Mouse (Mus musculus): ENCODE data around the gene Clptm1. TPM values are rescaled to one million over a fixed set of nuclear protein-coding genes. Genes with fewer than 3 reads are reported as not detected.
A peak's percentile ranks its signal among the peaks of the same experiment; 100 is the strongest.

Clptm1 gene
- 10 to 100 TPM; 49.6 to 55.5 (median 51.0) TPM for total RNA-seq (2022)

DNA sequence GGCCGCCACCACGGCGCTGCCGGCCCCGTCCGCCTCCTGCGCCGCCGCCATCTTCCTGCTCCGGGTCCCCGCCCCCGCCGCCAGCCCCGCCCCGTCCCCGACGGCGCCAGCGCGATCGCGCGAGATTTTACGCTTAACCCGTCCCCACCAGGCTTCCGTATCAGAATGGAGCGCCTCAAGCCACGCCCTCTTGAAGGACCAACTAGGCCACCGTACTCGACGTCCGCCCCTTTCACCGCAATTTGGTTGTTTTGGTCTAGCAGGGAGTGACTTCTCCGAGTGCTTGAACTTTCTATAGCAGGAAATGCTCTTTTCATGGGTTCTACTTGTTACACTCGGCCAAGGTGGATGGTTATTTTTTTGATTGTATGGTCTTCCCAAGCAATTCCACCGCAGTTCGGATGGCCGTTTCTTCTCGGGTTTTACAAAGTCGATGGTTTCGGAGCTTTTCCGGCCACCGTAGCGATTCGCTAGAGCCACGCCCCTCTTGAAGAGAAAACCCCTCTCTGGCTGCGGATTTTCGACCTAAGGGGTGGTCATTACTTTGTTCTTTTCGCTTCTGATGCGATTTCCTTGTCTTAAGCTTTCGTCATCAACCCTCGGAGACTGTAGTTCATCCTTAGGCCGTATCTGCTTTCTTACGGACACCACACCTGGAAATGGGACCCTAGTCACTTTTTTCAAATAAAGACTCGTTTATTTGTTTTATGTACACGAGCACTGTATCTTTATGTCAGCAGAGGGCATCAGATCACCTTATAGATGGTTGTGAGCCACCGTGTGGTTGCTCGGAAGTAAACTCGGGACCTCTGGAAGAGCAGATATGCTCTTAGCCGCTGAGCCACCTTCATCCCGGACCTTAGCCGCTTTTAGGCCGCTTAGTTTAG is at the start of gene Clptm1:
Clptm1 (minus strand) TSS at position 79 of the 887 bp plus-strand sequence.
- peak; percentile 93 to 94 for DNase-seq (ENCODE audit: low spot score in 2 of 2)

DNA sequence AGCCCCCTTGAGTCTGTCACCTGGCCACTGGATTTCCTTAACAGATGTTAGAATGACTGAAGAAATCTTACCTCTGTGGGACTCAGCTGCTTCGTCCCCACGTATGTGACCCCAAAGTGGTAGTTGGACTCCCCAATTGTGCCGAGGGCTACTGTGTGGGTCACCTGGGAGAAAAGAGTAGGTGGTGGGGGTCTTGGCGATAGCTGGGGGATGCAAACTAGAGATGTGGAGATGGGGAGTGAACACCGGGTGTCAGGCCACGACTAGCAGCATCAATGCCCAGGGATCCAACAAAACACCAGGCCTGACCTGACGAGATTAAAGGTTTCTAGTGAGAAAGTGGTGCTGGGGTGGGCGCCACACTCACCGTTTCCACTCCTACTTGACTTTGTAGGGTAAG is 48.8 kb upstream of the Clptm1 start:
- DNase-seq (ENCODE audit: low spot score in 2 of 2): no peak

DNA sequence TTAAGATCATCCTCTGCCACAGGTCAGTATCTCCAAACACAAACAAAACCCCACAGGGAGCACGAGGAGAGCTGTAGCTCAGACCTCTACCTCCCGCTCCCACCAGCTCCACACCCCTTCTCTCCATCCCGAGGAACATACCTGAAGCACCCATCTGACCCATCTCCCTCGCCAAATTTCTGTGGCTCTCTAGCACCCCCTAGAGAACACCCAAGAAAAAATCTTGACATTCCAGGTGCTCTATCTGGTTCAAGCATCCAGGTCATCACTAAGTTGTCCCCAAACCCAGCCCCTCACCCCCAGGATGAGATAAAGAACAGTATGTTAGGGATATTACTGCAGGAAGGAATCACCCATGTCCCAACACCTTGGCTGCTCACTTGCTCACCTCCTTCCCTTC is 48.4 kb upstream of the Clptm1 start:
- no peak for DNase-seq (ENCODE audit: low spot score in 2 of 2)

- no peak for DNase-seq (ENCODE audit: low spot score in 2 of 2)
Measured at GRCm38 (mm10) chr7:19712414-19712813, 47.6 kb upstream of the Clptm1 start.

- DNase-seq (ENCODE audit: low spot score in 2 of 2): no peak
Measured at GRCm38 (mm10) chr7:19710650-19711049, 45.8 kb upstream of the Clptm1 start.

- no peak for DNase-seq (ENCODE audit: low spot score in 2 of 2)
Measured at GRCm38 (mm10) chr7:19705271-19705670, 40.4 kb upstream of the Clptm1 start.

DNA sequence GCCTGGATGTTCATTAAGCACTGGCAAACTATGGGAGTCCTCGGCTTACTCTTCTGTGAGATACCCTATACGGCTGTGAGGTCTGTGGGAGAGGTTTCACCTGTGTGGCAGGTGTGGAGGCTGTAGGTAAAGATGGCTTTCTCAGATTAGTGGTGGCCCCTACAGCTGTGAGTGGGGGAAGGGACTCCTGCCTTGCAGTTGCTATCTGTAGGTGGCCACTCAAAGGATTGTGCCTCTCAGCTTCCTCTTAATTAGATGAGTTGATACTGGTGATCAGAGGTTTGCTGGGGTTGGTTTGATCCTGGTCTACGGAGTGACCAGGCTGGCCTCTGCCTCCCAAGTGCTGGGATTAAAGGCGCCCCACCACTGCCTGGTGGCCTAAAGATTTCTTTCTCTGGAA is 39.6 kb upstream of the Clptm1 start:
- no peak for DNase-seq (ENCODE audit: low spot score in 2 of 2)

DNA sequence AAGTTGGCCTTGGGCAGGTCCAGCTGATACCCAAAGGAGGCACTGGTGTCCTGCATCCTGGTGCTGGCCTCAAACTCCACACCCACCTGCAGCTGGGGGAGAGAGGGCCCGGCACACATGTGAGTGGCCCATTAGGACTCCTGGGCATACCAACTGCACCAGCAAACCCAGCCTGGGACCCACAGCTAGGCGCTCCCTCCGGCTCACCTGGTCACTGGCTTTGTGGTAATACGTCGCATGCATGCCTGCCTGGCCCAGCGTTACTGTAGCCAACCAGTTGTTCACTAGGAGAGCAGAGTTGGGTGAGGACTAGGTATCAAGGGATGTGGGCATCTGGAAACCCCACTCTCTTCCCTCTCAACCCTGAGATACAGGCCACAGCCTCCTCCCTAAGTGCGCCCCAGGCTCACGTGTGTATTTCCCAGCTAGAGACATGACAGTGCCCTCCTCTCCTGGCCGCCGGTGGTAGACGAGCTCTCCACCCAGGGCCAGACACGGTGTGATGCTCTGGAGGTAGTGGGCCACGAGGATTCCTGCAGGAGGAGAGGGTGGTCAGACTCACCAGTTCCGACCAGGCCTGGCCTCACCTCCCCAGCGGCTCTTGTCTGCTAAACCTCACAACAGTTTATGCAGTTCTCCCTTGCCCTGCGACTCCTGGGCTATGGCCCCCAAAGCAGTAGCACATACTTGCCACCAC is 38.2 kb upstream of the Clptm1 start:
- no peak for DNase-seq (ENCODE audit: low spot score in 2 of 2)

- peak; percentile 38 to 57 for DNase-seq (ENCODE audit: low spot score in 2 of 2)
Measured at GRCm38 (mm10) chr7:19701069-19701761, 36.4 kb upstream of the Clptm1 start.

DNA sequence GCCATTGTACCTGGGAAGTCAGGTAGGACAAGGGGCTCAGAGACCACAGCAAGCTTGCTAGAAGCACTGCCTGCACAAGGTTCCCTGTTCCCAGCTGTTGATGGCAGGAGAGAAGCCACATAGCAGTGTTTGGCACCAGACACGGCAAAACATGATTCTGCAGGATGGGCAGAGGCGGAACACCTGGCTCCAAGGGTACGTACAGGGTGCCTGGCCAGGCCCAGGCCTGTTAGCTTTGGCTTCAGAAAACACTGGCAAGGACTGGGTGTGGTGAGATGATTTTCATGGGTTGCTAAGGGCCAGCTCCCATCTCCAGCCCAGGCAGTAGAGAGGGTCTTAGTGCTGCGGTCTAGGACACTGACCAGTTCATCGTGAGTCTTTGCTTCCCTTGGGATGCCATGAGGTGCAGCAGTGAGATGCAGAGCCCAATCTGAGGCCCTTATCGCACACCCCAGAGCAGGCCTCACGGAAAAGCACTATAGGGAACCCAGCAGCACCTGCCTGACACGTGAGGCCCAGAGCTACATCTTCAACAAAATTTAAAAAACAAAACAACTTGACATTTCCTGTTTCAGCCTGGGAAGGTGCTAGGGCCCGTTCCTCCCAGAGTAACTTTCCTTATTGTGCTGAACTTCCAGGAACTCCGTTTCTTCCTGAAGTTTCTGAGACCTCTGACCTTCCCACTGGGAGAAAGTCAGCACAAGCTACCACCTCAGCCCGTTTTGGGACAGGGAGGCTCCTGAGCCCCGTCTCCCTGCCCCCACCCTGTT is 35.7 kb upstream of the Clptm1 start:
- DNase-seq (ENCODE audit: low spot score in 2 of 2): no peak

DNA sequence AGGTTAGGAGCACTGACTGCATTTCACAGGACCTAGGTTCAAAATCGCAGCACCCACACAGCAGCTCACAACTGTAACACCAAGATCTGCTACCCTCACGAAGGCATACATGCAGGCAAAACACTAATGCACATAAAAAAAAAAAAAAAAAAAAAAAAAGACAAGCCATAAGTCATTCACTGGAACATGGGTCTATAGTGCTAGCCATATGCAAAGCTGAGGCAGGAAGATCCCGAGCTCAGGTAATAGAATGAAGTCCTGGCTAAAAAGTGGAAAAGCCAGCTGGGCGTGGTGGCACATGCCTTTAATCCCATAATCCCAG is 35.0 kb upstream of the Clptm1 start:
- DNase-seq (ENCODE audit: low spot score in 2 of 2): no peak

DNA sequence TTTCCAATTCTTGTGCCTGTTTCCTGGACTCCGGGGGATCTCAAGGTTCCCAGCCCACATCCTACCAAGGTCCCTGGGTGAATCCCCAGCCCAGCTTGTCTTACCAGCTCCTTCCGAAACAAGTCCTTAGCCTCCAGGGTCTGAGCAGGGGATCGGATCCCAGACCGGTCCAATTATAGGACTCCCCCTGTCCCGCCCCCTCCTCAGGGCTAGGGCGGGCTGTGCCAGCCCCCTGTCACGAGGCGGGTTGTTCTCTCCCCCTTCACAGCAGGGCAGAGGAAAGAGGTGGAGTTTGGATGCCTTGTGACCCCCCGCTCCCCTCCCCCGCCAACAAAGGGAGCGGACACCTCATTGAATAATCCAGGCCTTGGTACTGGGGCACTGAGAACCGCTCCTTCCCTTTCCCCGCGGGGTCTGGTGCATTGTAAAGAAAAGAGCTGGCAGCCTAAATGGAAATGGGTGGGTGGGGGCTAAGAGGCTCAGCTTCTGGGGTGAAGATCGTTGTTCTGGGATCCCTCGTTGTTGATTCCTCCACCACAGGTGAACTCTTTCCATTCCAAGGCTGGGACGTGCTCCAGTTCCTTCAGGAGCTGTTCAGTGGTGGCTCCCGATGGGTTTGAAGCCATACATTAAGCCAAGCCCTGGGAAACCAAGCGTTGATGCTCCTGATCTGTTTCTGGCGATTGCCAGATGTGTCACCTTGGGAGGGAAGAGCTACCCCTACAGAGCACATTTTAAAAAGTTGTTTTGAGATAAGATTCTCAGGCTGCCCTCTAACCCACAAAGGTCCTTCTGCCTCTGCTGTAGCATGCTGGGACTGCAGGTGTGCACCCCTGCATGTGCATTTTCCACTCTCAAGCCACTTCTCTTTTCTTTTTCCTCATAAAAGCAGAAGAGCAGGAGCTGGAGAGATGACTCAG is 34.3 kb upstream of the Clptm1 start, which contains the start of gene Apoe:
Apoe (minus strand) TSS at position 282 of the 920 bp plus-strand sequence.
- DNase-seq (ENCODE audit: low spot score in 2 of 2): peak in 1 of 2 experiments; percentile 32

DNA sequence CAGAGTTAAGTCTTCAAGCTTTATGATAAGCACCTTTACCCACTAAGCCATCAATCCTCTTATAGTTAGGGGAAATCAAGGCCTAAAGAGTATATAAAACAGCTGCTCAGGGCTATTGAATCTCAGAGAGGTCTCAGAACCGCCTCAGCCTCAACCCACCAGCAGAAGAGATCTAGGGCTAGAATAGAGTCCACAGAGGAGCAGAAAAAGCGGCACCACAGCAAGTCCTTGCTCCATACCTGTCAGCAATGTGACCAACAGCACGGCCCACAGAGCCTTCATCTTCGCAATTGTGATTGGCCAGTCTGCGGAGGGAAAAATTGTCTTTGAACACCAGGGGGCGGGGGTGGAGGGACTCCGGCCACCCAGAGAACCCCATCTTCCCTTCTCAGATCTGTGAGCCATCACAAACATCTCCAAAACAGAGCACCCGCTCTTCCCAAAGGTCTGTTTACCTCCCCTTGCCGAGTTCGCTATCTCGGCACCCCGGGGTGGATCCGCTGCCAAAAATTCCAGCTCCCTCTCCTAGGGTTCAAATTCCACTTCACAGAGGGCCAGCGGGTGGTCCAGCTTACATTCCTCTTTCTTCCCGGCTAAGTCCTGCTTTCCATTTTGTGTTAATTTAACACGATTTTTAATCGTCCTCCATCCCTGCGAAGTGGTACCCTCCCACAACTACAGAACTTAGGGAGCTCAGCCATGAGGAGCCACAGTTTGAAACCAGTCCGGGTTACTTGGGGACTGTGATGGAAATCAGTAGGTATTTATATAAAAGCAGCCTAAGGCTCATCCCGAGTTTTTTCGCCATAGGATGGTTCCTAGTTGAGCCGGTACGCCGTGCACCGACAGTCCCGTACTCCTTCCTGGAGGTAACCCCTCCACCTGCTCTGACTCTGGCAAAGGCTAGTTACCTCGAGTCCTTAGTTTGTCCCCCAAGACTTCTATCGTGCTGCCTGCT is 33.4 kb upstream of the Clptm1 start:
- DNase-seq (ENCODE audit: low spot score in 2 of 2): no peak

- DNase-seq (ENCODE audit: low spot score in 2 of 2): no peak
Measured at GRCm38 (mm10) chr7:19696336-19696873, 31.6 kb upstream of the Clptm1 start.

DNA sequence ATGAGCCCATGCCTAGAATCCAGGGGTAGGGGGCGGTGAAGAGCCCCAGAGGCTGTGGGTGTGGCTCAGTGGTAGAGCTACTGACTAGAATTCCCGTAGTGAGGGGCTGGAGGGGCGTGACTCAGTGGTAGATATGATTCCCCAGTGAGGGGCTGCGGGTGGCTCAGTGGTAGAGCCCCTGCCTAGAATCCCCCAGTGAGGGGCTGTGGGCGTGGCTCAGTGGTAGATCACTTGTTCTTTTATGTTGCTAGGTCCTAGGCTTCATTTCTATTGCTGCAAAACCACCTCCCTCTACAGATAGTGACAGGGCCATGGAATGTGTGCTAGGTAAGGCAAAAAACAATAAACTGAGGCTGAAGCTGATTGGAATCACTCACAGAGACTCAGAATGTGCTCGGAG is 31.0 kb upstream of the Clptm1 start:
- no peak for DNase-seq (ENCODE audit: low spot score in 2 of 2)

DNA sequence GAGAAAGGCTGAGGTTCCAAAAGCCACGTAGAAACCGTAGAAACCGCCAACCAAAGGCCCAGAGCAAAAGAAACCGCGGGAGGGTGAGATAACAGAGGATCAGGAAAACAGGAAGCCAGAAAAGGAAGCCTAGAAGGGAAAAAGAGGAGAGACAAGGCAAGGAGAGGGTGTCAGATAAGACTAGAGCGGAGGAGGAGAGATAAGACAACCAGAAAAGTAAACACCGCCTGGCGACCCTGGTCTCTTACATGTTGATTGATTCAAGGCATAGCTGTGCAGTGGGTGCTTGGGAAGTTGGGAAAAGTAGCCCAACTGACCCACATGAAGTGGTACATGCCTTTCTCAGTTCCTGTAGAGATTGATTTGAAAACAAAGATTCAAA is 30.4 kb upstream of the Clptm1 start:
- DNase-seq (ENCODE audit: low spot score in 2 of 2): no peak

DNA sequence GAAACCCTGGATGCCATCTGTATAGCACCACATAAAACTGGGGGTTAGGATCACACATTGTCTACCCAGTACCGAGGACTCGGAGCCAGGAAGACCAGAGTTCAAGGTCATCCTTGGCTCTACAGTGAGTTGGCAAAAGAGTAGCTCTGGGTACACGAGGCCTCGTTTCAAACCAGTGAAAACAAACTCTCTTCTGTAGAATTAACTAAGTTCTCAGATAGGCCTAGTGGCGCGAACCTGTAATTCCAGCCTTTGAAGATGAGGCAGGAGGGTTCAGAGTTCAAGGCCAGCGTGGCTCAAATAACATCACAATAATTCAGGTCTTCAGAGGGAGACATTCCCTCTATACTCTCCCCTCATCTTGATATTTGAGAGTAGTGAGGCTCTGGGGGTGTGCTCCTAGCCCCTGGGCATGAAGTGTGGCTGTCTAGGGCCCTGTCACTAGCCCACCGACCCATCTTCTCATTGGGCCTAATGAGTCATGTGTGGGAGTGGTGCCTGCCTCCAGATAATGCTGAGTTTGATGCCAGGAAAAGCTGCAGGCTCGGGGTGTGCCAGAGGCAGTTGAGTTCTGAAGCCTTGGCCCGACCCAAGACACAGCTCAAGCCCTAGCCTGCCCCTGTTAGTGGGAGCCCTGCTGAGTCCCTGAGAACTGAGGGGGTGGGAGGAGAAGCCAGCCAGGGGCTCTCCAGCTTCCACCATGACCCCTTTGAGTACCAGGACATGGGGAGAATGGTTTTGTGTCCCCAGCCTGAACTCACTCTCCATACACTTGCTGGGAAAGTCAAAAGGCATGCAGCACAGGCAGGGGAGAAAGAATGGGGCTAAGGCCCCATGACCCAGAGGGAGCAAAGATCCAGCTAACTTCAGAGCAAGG is 29.7 kb upstream of the Clptm1 start:
- DNase-seq (ENCODE audit: low spot score in 2 of 2): no peak

DNA sequence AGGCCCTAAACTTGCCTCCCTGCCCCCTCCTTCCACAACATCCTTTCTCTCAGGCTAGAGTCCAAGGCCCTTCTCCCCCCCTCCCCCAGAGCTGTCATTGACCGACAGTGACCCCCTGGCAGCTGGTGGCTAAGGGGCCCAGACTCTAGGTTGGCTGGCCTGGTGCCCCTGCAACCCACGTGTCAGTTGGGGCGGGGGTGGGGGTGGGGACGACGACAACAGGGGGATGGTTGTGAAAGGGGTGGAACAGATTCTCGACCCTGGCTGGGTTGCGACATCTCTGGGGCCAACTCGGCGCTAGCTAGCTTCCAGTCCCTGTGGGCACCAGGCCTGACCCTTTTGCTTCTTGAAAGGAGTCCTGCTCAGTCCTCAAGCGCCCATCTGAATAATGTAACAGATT is 28.6 kb upstream of the Clptm1 start:
- peak in 1 of 2 experiments; percentile 38 for DNase-seq (ENCODE audit: low spot score in 2 of 2)
